Mouse (Mus musculus) stomach, postnatal 0 days (tissue): Measurements from ENCODE around the gene Nup214.

Source experiments
- CTCF ChIP-seq: IDR thresholded peaks from 2 replicates; pipeline ENCODE4 v1.5.1; 2016; ENCODE audit warnings: antibody characterized with exemption, low read depth, mild to moderate bottlenecking, moderate library complexity
- EP300 ChIP-seq: optimal IDR thresholded peaks from 2 replicates; pipeline ENCODE3; 2016; ENCODE audit warnings: antibody characterized with exemption

- no peak for TF ChIP-seq EP300
- peak; percentile 34; the same call in 1 of the 2 replicates for TF ChIP-seq CTCF
Observed at GRCm38 (mm10) chr2:31962501-31963224, 11.6 kb upstream of the Nup214 start.
